Mouse (Mus musculus) A20 (cell line): Measurements from ENCODE around the gene Alkbh4.
"Not testable (repeated sequence)": the region's sequence is repeated elsewhere in the genome, so short reads cannot be mapped to it uniquely, and the experiment has no call there.

ENCODE experiments used
- DNase-seq: peaks from one replicate; pipeline ENCODE4 v3.0.0-alpha.2; 2011; ENCODE audit warnings: low read depth, low spot score

Gene Alkbh4

DNA sequence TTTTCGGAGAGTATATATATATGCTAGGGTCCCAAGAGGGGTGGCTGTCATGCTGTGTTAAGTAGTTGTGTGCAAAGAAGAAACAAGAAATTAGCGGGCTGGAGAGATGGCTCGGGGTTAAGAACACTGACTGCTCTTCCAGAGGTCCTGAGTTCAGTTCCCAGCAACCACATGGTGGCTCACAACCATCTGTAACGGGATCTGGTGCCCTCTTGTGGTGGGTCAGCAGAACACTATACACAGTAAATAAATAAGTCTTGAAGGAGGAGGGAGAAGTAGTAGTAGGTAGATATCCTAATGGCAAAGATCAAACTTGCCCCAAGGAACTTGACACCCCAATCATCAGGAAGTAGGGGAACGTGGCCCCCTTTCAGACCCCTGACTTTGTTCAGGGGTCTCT lies 6.8 kb downstream of the Alkbh4 start:
- peak; percentile 49 for DNase-seq

DNA sequence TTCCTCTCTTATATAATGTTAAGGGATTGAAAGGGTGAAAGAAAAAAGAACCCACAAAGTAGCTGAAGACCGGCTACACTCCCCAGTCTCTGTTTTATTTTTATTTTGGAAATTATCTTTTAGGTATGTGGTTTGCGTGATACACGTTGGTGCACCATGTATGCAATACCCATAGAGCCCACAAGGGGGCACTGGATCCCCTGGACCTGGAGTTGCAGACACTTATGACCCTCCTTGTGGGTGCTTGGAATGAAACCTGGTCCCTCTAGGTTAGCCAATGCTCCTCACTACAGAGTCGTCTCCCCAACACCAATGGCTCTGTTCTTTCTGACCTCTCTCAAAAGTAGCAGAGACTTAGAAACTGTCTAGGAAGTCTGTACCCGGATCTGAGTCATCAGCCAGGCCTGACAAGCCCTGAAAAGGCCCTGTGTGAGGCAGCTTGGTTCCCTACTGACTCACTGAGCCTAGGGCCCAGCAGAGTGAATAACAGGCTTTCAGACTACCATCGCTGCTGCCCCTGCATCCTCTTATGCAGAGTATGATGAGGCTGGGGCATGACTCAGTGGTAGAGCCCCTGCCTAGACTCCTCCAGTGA lies 7.3 kb downstream of the Alkbh4 start:
- peak; percentile 36 for DNase-seq

DNA sequence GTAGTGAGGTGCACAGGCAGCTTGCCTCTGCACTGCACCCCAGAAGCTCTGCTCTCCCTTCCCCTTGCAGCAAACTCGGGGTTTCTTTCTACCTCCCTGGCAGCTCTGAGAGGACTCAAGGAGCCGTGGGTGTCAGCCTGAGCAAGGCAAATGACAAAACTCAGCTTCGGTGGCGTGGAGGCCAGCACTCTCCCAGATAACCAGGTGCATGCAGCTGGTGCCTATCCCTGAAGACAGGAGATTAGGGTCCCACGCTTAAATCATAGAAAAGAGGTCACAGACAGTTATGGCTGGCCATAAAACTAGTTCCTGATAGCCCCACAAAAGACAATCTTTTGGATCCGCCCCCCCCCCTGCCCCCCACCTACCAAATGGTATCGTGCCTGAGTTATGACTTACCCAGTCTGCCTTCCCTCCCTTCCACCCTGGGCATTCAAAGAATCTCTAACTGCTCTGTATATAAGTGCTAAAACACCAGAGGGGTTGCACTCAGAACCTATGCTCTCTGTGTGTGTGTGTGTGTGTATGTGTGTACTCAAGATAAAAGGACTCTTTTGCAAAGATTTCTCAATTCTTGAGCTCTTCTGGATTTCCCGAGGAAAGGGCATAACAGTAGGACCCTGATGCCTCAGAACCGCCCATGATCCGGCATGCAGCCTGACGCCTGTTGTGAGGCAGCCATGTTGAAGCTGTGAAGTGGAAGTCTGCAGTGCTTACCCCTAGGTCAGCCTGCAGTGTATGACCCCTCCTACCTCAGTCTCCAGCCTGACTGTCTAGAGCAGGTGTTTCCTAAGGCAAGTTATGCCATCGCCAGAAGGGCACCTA lies 8.9 kb downstream of the Alkbh4 start:
- DNase-seq = no peak

DNA sequence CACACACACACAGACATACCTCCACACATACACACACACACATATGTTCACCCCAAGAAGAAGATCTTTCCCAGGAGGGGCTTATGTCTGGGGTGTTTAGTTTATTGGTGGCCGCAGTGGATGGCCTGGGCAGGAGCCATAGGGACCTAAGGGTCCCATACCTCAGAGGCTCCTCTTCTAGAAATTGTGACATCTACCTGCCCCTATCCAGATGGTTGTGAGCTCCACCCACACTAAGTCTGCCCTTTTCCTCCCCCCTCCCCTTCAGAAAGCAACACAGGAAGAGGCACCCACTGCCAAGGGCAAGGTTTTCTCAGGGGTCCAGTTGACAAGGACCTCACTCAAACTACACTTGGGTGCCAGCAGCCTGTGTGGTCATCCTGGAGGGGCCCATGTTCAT lies 11.0 kb downstream of the Alkbh4 start:
- DNase-seq = peak; percentile 19

DNA sequence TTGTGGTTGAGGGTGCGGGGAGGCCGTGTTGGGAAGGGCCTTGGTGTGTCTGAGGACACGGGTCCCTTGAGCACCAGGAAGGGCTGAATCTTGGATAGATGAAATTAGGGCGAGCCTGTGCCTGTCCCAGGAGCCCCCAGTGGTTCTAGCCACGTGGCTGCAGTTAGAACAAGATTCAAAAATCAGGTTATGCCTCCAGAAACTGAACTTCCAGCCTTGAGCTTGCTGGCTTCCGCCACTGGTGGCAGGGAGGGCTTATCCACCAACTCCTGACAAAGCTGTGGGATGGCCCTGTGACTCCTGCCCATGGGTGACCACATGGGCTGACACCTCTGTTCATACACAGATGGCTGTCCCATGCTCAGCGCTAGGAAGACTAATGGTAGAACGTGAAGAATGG lies 11.8 kb downstream of the Alkbh4 start:
- no peak for DNase-seq

DNA sequence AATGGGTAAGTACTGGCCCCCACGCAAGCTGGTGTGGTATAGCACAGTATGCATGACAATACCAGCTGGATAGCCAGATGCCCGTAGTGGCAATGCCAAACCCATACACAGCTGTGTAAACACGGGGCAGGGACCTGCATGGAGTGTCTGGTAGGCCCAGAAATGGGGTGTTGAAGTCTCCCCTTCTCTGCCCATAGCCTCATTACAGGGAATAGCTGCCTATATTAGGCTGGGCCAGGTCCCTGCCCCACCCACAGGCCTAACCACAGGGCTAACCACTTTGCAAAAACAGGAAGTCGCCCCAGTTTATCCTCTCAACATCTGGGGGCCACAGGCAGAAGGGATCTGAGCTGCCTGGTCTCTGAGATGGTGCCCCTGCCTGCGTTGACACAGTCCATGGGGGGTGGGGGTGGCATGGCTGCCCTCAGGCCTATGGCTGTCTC lies 13.2 kb downstream of the Alkbh4 start:
- peak; percentile 67 for DNase-seq

DNA sequence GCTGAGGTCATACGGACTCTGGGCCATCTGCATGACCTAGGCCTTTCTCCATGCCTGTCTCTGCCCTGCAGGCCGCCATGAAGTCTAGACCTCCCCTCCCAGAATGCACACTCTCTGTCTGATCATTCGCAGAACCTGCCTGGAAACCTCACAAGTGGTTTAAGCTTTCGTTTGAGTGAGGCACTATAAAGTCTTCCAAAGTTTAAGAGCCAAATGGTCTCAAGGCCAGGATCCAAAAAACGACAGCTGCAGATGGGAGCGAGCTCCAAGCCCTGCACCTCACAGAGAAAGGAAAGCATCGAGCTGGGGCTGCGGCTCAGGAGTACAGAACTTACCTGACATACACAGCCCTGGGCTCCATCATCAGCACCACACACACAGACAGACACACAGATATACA lies 16.4 kb downstream of the Alkbh4 start:
- DNase-seq = no peak

DNA sequence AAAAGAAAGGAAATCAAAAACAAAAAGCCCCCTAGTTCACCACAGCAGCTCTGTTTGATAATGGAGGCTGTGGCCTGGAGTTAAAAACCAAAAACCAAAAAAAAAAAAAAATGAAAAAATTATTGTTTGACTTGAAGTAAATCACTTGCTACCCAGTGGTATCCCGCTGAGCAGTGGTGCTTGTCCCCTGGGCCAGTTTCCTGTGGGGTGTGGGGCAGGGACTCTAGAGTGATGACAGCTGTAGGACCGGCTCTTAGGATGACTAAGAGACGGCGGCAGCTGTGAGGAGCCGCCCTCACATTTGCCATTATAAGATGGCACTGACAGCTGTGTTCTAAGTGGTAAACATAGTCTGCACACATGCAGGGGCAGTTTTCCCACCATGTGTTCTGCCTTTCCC lies 19.5 kb downstream of the Alkbh4 start:
- no peak for DNase-seq

DNA sequence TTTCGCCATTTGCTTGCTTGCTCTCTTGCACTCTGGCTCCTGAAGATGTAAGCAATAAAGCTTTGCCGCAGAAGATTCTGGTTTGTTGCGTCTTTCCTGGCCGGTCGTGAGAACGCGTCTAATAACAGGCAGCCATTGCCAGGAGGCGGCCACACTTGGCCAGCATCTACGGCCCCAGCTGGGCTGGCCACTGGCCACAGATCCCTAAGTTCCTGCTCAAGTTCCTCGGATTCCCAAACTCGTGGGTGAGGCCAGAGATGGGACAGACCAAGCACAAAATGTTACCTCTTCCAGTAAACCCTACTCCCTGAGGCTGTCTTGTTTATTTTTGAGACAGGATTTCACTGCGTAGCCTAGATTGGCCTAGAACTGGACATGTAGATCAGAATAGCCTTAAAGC lies 24.1 kb downstream of the Alkbh4 start:
- DNase-seq = not testable (repeated sequence)

DNA sequence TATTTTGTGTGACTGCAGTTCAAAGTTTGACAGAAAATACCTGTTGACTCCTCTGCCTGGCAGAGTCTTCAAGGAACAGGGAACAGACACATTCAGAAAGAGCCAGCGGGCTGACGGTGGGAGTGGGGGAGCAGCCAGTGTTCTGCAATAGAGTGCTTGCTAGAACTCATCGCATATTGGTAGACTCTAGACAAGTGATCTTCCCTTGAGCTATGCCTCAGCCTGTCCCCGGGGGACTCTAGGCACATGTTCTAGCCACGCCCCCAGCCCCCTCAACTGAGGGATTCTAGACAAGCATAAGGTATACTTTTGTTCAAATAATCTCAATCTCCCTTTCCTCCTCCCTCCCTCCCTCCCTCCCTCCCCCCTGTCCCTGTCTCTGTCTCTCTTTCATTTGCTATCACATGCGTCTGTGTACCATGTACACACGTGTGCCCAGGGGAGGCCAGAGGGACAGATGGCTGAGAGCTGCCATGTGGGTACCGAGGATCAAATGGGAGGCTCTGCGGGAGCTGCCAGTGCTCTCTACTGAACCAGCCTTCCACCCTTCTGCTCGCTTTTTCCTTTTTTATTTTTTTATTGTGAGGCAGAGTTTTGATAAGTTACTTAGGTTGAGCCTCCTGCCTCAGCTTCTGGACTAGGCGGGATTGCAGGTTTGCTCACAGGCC lies 28.0 kb downstream of the Alkbh4 start:
- no peak for DNase-seq

DNA sequence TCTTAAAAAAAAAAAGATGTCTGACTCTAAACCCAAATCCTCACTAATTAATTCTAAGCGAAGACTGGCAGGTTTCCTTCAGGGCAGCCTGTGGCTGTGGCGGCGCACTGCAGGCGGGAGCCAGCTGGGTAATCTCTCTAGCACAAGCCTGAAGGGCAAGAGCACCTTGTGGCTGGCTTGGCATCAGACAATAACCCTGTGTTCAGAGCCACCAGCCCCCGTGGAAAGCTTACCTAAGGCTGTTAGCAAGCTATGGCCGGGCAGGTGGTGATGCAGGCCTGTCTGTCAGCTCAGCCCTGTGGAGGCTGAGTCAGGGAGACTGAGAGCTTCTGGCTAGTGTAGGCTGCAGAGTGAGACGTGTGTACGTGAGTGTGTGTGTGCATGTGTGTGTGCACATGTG lies 29.3 kb downstream of the Alkbh4 start:
- no peak for DNase-seq

DNA sequence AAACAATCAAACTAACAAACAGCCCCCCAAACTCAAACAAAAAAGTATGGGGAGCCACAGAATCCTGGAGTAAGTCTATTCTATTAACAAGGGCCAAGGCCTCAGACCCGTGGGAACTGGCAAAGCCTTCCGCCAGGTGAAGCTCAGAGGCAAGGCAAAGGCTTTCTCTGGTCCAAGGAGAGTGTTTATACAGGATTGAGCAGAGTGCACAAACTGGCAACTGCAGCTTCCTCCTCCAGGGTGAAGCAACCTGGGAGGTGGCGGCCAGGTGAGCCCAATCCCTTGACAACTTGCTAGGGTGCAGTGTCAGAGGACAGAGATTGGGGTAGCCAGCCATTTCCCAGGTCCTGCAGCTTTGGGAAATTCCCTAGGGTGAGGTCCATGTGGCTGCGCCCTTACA lies 31.4 kb downstream of the Alkbh4 start:
- no peak for DNase-seq

DNA sequence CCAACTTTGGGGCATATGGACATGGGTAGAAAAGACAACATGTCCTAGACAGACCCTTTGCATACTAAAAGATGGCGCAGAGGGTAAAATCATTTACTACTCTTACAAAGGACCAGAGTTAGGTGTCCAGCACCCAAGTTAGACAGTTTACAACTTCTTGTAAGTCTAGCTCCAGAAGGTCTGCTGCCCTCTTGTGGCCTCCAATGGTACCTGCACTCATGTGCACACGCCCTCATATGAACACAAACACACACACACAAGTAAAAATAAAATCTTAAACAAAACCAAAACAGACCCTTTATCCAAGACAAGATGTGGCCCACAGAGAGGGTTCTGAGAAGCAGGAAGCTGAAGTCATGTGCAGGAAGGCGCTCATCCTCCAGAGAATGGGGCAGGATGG lies 32.1 kb downstream of the Alkbh4 start:
- DNase-seq = peak; percentile 34

DNA sequence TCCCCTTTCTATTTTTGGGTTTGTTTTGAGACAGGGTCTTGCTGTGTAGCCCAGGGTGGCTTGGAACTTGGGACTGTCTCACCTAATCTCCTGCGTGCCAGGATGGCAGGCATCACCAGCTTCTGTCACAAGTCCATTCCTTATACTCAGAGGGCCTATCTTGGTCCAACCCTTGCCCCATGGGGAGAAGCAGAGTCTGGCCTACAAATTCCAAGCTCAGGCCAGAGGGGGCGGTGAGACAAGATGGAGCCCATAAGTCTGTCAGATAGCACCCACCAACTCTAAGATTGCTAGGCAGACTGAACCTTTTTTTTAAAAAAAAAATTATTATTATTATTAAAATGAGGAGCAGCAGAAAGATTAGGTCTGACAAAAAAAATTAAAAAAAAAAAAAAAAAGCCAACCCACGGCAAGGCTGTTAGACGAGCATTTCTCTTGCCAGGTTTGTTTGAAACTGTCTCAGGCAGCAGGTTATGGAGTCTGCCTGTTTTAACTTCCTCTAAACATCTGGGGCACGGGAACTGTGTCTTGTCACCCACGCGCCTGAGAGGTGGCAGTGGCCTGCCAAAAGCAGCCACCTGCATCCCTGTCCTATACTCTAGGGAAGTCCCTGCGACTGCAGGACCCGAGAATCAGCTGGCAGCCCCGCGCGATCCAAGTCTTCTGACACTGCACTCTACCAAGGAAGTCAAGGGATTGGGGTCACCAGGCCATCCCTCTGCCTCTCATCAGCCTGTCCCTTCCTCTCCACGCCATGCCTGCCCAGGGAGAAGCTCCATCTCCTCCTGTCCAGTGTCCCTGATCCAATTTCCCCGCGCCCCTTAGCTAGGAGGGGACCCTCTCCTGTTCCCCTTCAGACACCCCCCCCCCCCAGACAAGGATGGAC lies 33.9 kb downstream of the Alkbh4 start:
- peak; percentile 81 for DNase-seq

DNA sequence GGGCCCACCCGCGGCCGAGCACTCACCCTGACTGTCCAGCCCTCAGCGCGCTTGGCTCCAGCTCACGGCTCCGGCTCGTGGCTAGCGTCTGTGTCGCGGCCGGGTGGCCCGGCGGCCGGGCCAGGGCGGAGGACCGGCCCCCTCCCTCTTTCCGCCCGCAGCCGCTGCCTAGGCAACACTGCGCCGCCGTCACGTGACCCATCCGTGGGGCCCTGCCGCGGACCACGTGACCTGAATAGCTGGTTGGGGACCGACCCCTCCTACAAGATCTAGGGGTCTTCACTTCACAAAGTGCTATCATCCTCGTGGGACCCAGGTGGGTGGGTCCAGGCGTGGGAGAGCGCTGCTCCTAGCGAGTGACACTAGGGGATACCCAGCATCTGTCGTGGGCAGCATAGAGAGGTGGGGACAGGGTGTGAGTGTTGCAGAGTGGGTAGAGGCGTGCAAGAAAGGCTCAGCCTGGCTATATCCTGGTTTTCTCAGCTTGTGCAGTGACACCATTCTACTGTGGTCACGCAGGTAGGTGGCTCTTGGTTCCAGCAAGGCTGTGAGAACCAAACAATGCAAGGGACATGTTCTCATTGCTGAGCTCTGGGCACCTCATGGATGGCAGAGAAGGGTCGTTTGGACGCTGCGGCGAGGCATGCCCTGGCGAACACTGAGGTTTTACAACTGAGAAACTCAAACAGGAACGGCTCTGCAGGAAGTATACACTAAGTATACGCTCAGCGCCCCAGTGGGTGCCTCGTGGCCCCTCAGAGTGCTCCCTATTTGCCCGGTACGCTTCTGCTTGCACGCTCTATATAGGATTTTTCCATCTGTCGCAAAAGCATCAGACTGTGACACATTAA lies 34.8 kb downstream of the Alkbh4 start, which contains the start of gene Orai2:
Gene Orai2, minus strand, starts transcription at position 202 of the 851 bp plus-strand sequence.
- peak; percentile 93 for DNase-seq

DNA sequence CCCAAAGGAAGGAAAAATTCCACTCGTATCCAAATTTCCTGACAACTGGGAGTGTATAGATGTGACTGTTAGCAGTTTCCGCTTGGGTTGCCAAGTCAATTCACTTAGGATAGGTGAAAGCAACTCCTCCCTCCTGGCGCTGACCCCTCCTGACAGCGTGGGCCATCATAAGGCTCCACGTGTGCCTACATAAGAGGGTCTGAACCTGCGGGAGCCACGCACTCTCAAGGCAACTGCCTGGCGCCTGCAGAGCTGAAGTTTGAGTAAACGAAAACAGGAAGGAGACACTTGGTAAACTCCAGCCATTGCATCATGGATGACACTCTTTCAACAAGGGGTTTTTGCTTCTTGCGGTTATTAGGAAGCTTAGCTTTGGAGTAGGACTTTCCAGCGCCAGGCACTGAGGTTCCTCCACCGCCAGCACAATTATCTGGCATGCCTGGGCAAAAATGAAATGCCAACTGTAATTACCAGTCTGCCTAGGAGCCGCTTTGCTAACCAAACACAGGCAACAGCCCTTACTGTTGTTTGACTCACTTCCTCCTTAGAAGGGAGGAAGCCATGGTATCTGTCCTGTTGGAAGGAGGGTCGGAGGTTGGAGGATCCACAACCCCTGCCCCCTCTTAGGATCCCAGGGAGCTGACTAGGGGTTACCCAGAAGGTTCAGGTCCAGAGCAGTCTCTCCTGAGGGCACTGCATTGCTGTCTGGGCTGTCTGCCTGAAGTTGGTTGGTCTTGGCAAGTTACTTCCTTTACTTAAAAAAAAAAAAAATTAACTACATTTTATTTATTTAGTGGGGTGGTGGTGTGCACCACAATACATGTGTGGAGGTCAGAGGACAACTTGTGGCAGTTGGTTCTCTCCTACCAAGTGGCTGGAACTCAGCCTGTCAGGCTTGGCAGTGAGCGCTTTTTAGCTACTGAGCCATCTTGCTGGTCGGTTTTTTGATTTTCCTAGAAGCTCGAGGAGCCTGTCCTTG lies 35.7 kb downstream of the Alkbh4 start:
- peak; percentile 85 for DNase-seq

DNA sequence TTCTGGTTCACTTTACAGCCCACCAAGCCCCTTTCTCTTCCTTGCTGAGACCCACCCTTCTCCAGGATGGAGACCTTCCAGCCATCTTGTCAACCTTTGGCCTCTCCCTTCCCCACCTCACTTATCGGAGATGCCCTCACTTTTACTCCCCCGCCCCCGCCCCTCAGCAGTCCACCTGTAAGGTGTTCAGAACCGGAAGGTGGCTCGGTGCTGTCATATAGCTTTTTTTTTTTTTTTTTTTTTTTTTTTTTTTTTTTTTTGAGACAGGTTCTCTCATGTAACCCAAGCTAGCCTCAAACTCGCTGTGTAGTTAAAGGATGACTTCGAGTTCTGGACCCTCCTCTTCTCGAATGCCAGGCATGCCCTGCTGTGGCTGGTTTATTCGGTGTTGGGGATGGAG lies 37.0 kb downstream of the Alkbh4 start:
- DNase-seq = no peak

DNA sequence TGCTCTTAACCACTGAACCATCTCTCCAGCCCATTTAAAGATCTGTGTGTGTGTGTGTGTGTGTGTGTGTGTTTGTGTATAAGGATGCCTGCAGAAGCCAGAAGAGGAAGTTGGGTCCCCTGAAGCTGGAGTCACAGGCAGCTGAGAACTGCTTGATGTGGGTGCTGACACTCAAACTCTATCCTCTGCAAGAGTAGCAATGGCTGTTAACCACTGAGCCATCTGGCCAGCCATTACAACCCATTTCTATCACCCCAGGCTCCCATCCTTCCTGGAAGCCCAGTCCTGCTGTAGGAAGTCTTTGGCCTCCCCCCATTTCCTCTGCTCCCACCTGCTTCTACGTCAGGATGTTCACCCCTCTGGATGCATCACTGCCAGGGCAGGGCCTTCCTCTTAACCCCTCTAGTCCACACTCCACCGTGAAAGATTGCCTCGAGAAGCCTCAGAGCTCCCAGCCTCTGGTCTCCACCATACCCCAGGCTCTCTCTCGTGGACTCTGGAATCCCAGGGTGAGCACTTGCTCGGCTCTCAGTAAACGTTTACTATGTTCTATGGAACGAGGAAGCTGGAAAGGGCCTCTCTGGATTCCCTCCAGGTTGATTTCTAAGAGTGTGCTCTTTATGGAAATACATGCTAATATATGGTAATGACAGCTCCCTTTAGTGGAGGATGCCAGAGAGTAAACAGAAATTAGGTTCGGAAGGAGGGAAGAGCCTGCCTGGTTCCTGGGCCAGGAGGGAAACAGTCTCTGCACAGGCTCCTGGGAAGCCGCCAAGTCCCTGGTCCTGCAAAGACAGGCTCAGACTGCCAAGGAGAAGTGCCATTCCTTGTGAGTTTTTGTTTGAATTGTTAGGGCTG lies 37.9 kb downstream of the Alkbh4 start:
- peak; percentile 48 for DNase-seq

DNA sequence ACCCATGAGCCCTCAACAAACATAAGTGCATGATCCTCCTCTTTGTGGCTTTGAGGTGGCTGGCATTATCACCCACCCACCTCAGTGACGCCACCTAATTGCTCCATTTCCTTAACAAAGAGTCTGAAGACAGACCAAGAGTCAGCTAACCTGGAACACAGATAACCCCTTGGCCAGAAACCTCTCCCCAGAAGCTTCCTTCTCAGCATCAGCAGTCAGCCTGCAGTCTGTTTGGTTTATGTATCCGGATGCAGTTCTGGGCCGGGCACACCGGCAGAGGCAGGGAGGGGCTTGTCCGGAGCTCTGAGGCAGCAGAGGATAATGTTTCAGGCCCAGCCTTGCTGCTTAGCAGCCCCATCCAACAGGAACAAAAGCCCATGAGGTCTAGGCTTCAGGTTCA lies 43.6 kb downstream of the Alkbh4 start:
- DNase-seq = no peak
